Mouse (Mus musculus) adrenal gland (tissue): ENCODE measurements around the gene Nkapd1.

Source experiments
- intact Hi-C: fragments of 180-260 bp; cut with DNase I; formaldehyde crosslinking; loops from one replicate; pipeline ENCODE4 v1.15.1; 2025

The Nkapd1 gene

DNA sequence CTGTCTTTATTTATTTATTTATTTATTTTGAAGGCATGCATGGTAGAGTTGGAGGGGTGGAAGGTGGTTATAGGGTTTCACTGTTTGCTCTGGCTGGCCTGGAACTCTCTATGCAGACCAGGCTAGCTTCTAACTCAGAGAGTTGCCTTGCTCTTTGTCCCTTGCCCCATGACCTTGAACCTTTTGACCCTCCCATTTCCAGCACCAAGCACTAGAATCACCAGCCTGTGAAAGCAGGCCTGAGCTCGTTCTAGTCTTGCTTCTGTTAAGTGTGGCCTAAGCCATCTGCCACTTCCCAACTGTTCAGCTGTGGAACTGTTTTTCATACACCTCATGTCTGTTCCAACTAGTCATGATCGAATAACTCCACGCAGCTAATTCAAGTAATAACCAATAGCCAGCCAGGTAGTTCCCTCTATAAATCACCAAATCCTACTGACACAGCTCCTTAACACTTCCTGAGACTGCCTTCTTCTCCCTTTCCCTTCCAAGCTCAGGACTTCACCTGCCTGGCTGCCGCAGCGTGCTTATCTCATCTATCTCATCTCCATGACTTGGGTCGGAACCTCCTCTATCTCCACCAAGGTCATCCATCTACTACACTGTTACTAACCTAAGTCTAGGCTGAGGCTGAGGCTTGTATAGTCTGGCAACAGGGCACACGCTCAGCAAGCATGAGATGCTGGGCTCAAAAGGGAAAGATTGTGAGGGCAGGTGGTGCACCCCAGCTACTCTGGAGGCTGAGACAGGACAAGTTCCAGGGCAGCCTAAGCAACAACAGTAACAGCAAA, 15.0 kb downstream of the Nkapd1 start:
- intact Hi-C loops = no loop called here

DNA sequence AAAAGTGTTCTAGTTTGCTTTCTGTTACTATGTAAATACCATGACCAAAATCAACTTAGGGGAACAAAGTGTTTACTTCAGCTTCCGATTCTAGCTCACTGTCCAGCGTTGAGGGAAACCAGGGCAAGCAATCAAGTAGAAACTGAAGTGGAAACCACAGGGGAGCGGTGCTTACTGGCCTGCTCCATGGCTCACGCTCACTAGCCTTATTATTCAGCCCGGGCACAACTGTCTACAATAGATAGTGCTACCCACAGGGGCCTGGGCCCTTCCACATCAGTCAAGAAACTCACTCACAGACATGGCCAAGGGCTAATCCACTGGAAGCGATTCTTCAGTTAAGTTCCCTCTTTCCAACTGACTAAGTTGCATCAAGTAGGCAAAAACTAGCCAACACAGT, 15.7 kb downstream of the Nkapd1 start:
- intact Hi-C loops = no loop called here

DNA sequence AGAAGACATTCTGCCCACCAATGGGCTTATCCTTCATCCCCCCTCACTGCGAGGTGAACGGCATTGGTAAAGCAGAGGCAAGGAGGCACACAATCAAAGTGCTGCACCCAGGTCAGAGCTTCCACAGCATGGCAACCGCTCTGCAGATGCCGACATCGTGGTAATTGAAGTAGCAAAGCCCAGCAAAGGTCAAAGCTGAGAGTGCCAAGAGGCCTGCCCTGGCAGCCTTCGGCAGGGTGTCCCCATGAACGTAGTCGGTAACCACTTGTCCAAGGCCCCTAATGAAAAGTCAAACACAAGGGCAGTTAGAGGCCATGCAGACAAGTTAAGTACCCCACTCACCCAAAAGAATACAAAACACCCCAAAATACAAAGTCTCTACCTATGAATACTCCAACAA, 20.3 kb downstream of the Nkapd1 start:
- intact Hi-C loops = loop anchor here (10.0 kb wide), 1 partner anchor 152 kb away; no protein-coding TSS in a partner anchor

DNA sequence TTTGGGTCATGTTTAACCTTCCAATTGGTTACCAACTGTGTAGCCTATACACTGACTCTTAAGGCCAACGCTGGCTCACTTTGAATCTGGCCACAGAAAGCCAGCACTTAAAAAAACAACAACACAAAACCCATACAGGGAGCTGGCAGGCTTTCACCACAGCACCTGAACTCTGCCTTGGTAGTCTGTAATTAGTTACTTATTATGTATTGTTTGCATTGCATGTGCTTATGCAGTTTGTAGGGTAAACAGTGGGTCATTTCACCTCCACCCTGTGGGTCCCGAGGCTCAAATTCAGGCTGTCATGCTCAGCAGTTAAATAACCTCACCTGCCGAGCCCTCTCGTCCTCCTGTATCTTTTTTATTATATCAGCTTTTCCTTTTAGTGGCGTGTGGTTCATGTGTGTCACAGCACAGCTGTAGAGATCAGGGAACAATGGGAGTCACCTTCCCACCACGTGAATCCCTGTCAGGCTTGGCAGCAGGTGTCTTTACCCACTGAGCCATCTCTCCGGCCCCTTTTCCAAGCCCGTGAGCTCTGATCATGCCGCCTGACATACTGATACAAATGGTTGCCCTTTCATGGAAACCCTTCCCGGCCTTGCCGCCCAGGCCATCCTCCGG, 22.4 kb downstream of the Nkapd1 start:
- intact Hi-C loops = loop anchor here (10.0 kb wide), 1 partner anchor 150 kb away; no protein-coding TSS in a partner anchor

DNA sequence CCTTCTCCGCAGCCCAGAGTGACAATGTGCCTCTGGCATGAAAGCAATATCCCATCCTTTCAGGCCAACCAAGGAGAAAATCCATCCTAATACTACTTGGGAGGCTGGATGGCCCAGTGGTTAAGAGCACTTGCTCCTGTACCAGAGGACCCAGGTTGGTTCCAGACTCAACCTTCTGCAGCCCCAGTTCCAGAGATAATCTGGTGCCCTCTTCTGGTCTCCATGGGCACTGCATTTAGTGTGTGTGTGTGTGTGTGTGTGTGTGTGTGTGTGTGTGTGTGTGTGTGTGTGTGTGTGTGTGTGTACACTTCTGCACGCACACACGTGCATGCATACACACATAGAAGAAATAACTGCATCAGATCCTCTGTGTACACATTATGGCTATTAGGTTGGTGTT, 23.7 kb downstream of the Nkapd1 start:
- intact Hi-C loops = loop anchor here (10.0 kb wide), 1 partner anchor 149 kb away; no protein-coding TSS in a partner anchor

DNA sequence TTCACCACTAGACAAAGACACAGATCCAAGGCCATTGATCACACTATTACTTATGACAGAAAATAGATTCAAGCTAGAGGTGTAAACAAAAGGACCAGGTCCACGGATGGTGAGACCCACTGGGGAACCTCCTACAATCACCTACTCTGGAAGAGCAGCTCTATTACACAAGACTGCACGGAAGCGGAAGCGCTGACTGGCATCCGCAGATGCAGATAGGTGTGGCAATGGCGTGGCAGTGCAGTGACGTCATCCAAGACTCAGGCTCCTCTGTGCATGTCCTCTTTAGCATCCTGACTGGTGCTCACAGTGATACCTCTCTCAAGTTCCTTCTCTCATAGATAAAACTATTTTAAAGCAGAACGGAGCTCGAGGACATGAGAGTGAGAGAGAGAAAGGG, 24.3 kb downstream of the Nkapd1 start:
- intact Hi-C loops = loop anchor here (10.0 kb wide), 1 partner anchor 148 kb away; no protein-coding TSS in a partner anchor

DNA sequence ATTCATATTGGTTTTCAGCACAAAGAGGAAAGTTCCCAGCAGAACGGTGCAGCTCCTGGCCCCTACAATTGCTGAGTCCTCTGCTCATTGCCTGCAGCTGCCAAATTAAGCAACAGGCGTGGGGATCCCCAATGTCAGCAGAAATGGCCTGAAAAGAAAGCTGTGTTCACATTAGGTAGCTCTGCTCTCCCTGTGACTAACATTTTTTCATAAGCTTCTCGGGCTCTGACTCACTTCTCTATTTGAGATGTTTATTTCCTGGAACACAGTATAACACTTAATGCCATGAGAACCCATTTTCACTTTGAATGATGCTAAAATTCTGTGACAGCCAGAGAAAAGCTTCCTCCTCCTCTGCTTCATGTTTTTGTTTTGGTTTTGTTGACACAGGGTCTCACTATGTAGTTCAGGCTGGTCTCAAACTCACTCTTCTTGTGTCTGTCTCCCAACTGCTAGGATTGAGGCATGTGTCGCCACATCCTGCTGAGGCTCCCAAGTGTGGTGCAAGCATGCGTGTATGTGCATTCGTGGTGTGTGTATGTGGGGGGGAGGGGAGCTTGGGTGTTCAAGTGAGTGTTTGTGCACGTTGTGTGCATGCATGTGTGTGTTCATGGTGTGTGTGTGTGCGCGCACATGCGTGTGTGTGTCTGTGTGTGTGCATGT, 26.3 kb downstream of the Nkapd1 start:
- intact Hi-C loops = loop anchor here (10.0 kb wide), 1 partner anchor 146 kb away; no protein-coding TSS in a partner anchor

DNA sequence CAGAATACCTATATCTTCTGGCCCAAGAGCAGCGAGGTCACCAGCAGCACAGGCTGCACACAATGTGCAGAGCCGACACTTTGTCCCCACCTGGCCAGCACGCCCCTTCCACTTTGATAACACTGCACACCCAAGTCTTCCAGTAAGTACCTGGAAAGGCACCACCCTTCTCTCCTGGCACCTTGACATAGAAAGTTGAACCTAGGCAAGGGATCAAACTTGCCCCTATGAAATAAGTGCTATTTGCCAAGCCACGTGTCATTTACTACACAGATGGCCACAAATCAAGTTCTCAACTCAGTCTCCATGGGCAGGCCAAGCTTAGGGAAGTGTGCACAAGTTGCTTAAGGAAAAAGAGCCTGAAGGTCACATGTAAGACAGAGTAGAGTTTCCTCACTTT, 30.3 kb downstream of the Nkapd1 start:
- intact Hi-C loops = no loop called here

DNA sequence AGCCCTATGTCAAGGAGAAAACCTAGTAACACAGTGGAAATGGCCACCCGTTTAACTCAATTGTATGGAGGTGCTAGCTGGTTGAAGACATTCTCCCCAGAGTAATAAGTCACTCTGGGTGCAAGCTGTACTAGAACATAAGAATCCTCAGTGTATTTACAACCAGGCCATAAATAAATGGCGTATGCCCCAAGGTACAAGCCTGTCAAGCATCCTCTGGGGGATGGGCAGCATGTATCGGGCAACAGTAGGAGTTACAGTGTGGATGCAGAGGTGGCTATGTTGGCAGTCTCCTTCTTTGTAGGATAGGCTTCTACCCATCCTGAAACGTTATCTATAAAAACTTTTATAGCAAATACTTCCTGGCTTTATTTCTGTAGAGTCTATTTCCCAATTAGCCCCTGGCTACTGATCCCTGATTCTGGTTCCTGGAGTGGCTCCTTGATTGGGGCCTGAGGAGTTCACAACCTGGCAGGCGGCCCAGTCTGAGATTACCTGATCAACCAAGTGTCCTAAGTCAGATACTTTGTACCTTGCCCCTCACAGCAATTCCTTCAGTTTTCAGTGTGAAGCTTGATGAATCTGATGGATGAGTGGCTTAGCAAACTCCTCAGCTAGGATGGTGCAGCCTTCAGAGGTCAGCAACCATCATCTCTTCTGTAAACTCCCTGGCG, 32.0 kb downstream of the Nkapd1 start:
- intact Hi-C loops = no loop called here

DNA sequence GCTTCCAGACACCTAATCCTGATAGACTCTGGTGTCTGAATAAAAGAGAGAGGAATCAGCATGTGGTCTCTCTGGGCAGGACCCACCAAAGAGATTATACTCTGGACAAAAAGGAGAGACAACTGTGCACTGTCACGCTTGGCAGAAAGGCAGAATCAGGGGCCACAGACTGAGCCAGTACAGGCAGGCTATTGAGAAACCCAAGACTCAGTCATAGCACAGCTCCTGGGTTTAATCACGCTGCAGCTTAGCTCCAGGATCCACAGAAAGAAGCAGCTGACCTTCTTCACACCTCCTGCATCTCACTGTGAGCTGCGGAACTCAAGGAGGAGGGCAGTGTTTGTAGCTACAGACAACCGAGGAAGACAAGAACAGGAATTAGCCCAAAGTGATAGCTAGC, 36.9 kb downstream of the Nkapd1 start:
- intact Hi-C loops = no loop called here

DNA sequence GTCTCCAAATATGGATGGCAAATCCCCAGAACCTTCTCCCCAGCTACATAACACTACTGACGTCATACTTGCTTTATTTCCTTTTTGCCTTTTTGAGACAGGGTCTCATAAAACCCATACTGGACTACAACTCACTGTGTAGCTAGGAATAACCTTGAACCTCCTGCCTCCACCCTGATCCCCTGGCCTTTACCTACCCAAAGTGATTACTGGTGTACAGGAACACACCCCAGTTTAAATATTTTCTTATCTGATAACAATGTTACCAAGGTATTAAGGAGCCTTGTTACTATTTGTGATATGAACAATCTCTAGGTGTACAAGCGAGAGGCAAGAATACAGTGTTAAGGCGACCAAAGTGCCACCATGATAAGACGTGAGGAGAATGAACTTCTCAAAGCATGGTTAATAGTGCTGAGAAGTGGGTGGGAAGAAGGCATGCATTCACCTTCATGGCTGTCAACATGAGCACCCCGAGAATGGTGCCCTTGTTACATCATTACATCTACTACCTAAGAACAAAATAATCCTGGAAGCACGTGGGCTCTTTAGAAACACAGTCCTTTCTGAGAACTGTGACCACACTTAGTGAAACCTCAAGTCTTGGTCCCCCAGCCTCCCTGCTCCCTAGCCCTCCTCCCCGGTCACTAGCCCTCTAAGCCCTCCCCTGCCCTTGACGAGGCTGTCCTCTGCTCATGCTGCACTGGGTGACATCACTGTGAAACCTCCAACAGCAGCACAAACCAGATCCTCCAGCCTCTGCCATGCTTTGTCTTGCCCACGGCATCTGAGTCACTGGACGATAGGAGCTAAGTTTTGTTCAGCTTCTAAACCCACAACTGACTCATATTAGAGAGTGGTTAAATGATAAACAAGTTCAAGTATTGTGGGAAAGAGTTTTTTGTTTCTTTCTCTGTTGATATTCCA, 47.4 kb downstream of the Nkapd1 start:
- intact Hi-C loops = no loop called here

DNA sequence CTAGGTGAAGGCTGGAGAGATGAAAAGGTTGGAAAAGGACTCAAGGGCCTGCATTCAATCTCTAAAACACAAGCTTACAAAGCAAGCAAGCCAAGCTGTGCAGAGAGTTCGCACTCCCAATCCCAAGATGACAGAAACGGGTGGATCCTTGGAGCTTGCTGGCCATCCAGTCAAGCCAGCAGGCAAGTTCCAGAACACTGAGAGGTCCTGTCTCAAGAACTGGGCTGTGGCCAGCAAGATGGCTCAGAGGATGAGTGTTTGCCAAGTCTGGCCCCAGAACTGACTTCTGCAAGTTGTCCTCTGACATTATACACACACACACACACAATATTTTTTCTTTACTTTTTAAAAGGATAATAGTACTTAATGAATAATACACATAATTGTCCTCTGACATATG, 49.4 kb downstream of the Nkapd1 start:
- intact Hi-C loops = no loop called here

DNA sequence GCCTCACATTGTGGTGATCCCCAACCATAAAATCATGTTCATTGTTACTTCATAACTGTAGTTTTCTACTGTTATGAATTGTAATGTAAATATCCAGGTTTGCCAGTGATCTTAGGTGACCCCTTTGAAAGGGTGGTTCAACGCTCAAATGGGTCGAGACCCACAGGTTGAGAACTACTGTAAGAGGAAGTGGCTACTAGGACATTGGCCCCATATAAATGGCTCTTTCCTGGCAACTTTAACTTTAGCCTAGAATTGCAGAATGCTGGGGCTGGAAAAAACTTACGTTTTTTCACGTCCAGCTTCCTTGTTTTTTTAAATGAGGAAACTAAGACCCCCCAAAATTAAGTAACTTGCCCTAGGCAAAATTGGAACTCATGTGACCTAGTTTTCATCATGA, 49.9 kb downstream of the Nkapd1 start:
- intact Hi-C loops = no loop called here

DNA sequence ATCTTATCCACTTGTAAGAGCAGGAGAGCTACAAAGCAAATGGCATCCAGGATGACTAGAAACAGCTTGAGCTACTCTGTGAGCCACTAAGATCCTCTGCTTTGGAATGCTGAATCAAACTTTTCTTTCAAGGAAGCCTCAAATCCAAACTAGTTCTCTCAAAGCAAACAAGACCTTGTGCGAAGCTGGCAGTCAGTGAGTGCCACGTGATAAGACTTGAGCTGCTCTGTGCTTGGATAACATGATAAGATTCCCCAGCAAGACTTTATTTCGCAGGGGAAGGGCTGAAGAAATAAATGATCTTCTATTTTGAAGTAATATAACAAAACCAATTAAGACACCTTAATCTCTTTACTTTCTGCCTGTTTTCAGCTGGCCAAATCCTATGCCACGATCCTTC, 51.3 kb downstream of the Nkapd1 start:
- intact Hi-C loops = no loop called here

DNA sequence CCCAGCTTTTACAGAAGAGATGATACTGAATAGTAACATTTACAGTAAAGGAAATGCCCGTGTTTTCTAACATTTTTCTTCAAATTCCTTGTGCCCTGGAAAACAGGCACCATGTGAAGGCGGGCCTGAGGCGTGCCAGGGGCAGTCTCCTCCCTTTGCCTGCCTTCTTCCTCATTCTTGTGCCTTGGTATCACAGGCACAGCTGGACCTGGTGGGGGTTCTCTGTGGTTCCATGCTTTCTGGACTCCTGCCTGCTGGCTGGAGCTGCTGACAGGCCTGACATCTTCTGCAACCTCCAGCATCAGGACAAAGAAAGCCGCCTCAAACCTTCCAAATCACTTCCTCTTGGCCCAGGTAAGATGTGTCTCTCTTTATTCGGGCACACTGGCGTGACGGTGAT, 52.1 kb downstream of the Nkapd1 start:
- intact Hi-C loops = no loop called here

DNA sequence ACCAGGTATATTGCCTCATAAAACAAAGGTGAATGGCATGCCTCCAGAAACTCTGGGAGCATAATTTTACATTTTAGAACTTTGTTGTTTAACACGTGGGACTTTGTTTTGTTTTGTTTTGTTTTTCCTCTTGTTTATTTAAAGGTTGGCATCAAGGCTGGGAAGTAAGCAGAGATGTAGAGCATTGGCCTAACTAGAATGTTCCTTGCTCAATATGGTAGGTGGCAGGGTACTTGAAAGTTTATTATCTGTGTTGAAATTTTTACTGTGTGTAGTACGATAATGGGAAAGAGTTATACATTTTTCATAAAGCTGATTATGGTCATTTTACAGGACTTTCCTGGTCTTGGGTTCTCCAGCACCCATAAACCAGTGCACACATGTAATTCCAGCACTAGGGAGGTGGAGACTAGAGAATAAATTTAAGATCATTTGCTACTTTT, 55.3 kb downstream of the Nkapd1 start:
- intact Hi-C loops = no loop called here

DNA sequence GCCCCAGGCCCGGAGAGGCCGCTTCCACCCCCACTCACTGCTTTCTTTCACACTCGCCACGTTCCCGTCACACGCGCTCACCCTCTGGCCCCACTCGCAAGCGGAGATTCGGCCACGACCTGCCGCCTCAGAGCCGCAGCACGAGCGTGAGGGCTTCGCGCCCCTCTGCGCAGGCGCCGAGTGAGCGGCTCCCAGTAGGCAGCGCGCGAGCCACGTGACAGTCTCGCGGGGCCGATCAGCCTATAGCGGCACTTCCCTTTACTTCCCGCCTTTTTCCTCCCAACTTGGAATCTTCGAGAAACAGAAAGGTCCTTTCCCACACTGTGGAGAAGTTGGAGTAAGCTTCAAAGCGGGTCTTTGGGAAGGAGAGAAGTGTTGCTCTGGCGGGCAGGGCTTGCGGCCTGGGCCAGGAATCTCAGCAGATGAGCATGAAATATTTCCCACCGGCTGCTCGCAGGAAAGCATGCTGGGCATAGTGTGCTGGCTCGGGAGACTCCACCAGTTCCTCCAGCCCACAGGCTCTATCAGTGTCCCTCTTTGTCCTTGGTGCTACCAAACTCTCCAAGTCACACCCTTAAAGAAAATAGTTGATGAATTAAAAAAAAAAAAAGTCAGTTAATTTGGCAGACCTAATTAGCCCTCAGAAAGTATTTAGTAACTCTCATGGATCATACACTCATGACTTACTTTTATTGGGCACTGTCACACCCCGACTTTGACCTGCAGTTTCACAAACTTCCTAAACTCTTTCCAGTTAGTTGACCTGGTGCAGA, 55.9 kb downstream of the Nkapd1 start, which contains the start of gene Tex12:
Gene Tex12 (minus strand): TSS at position 181 of the 773 bp plus-strand sequence.
- intact Hi-C loops = no loop called here
